Mouse (Mus musculus) ES-E14 (cell line): ENCODE data around the gene Rab24.

Experiments used
- HCFC1 ChIP-seq: IDR thresholded peaks from 2 replicates; pipeline ENCODE4 v1.6.1; 2012; ENCODE audit warnings: low read length, inconsistent platforms, borderline replicate concordance; ENCODE audit not compliant: insufficient read depth
- ZC3H11A ChIP-seq: IDR thresholded peaks from 2 replicates; pipeline ENCODE4 v1.6.1; 2012; ENCODE audit warnings: low read depth, mild to moderate bottlenecking, inconsistent platforms, low read length, borderline replicate concordance

DNA sequence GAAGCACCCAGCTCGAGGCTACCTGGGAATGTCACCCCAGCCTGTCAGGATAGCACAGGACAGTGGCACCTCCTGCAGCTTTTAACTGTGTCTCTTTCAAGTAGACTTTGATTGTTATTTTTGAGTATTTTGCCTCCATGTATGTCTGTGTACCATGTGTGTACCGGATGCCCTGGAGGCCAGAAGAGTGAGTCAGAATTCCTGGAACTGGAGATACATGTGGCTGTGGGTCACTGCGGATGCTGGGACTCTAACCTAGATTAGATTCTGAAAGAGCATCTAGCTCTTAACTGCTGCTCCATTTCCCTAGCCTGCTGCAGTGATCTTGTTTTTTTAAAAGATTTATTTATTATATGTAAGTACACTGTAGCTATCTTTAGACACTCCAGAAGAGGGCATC is 10.6 kb upstream of the Rab24 start:
- TF ChIP-seq HCFC1 (no peak), ZC3H11A (no peak)
